Mouse (Mus musculus): ENCODE results near the gene Ampd3. TPM values are rescaled to one million over a fixed set of nuclear protein-coding genes. Genes with fewer than 3 reads are reported as not detected.
A peak's percentile ranks its signal among the peaks of the same experiment; 100 is the strongest.

Gene Ampd3
- 10.2 and 11.1 TPM in 2 replicates for polyA plus RNA-seq (2015; fragmentation: Nextera tagmentation; extraction: Ambion mirVana)

- H3K9ac ChIP-seq (ENCODE audit: low read length): peak within 1 kb of the TSS; percentile 88
- ATAC-seq (replicated peaks; ENCODE audit: extremely low read depth, insufficient read depth, low FRiP score): no peak
- peak within 1 kb of the TSS; percentile 95 for H3K4me2 ChIP-seq (ENCODE audit: low read depth, low read length)
- peak within 1 kb of the TSS; percentile 60 for H3K4me3 ChIP-seq (ENCODE audit: low read length)
- H3K27ac ChIP-seq (ENCODE audit: low read length): peak within 1 kb of the TSS; percentile 54
- no peaks in the 10 kb centered on the region for H3K27me3 ChIP-seq (ENCODE audit: control insufficient read depth, insufficient read depth, low read length)
- peaks cover 19% of the 10 kb centered on the region for H3K4me1 ChIP-seq (ENCODE audit: control insufficient read depth, insufficient read depth, low read length)
- WGBS: 18% methylated on average over 16 of the region's 16 CpGs
- H3K36me3 ChIP-seq (ENCODE audit: control insufficient read depth, insufficient read depth): no peaks in the 10 kb centered on the region
- H3K9me3 ChIP-seq (replicated peaks; ENCODE audit: control insufficient read depth, low read length): no peaks in the 10 kb centered on the region
Observed at GRCm38 (mm10) chr7:110768001-110768400, at the start of gene Ampd3. Gene Ampd3, plus strand, starts transcription at chr7:110768206.

- H3K9ac ChIP-seq (ENCODE audit: low read length): no peak overlapping the region
- no peak overlapping the region for H3K27ac ChIP-seq (ENCODE audit: low read length)
- H3K27me3 ChIP-seq (ENCODE audit: control insufficient read depth, insufficient read depth, low read length): no peaks in the 10 kb centered on the region
- no peaks in the 10 kb centered on the region for H3K9me3 ChIP-seq (replicated peaks; ENCODE audit: control insufficient read depth, low read length)
- H3K4me3 ChIP-seq (ENCODE audit: low read length): no peak overlapping the region
- H3K36me3 ChIP-seq (ENCODE audit: control insufficient read depth, insufficient read depth): no peaks in the 10 kb centered on the region
- WGBS: 64% methylated on average over 6 of the region's 6 CpGs
- no peak overlapping the region for H3K4me2 ChIP-seq (ENCODE audit: low read depth, low read length)
- no peak; the same call in 1 of the 2 replicates for ATAC-seq (replicated peaks; ENCODE audit: extremely low read depth, insufficient read depth, low FRiP score)
- H3K4me1 ChIP-seq (ENCODE audit: control insufficient read depth, insufficient read depth, low read length): no peaks in the 10 kb centered on the region
Observed at GRCm38 (mm10) chr7:110718505-110718904, 49.5 kb upstream of the Ampd3 start.

GRCm38 (mm10) chr7:110719857-110720256 lies 48.1 kb upstream of the Ampd3 start:
- no peak overlapping the region for H3K4me3 ChIP-seq (ENCODE audit: low read length)
- ATAC-seq (replicated peaks; ENCODE audit: extremely low read depth, insufficient read depth, low FRiP score): no peak

GRCm38 (mm10) chr7:110722183-110722582 lies 45.8 kb upstream of the Ampd3 start:
- no peak overlapping the region for H3K9ac ChIP-seq (ENCODE audit: low read length)
- no peak overlapping the region for H3K4me2 ChIP-seq (ENCODE audit: low read depth, low read length)
- no peak for ATAC-seq (replicated peaks; ENCODE audit: extremely low read depth, insufficient read depth, low FRiP score)
- H3K27ac ChIP-seq (ENCODE audit: low read length): no peak overlapping the region
- no peak overlapping the region for H3K4me3 ChIP-seq (ENCODE audit: low read length)
- no peaks in the 10 kb centered on the region for H3K9me3 ChIP-seq (replicated peaks; ENCODE audit: control insufficient read depth, low read length)
- no peaks in the 10 kb centered on the region for H3K36me3 ChIP-seq (ENCODE audit: control insufficient read depth, insufficient read depth)
- 68% methylated on average over 4 of the region's 4 CpGs for WGBS
- no peaks in the 10 kb centered on the region for H3K27me3 ChIP-seq (ENCODE audit: control insufficient read depth, insufficient read depth, low read length)
- no peaks in the 10 kb centered on the region for H3K4me1 ChIP-seq (ENCODE audit: control insufficient read depth, insufficient read depth, low read length)

More at GRCm38 (mm10) chr7:110719857-110720256, 48.1 kb upstream of the Ampd3 start:
- Histone ChIP-seq H3K36me3 (ENCODE audit: control insufficient read depth, insufficient read depth) (no peaks in the 10 kb centered on the region), H3K9me3 (replicated peaks; ENCODE audit: control insufficient read depth, low read length) (no peaks in the 10 kb centered on the region), H3K4me1 (ENCODE audit: control insufficient read depth, insufficient read depth, low read length) (no peaks in the 10 kb centered on the region), H3K9ac (ENCODE audit: low read length) (no peak overlapping the region), H3K27ac (ENCODE audit: low read length) (no peak overlapping the region), H3K4me2 (ENCODE audit: low read depth, low read length) (no peak overlapping the region), H3K27me3 (ENCODE audit: control insufficient read depth, insufficient read depth, low read length) (no peaks in the 10 kb centered on the region)
- WGBS: 70% methylated on average over 4 of the region's 4 CpGs

GRCm38 (mm10) chr7:110727049-110727448 lies 41.0 kb upstream of the Ampd3 start:
- Histone ChIP-seq H3K27ac (ENCODE audit: low read length) (no peak overlapping the region), H3K4me2 (ENCODE audit: low read depth, low read length) (no peak overlapping the region), H3K4me3 (ENCODE audit: low read length) (no peak overlapping the region), H3K27me3 (ENCODE audit: control insufficient read depth, insufficient read depth, low read length) (no peaks in the 10 kb centered on the region), H3K36me3 (ENCODE audit: control insufficient read depth, insufficient read depth) (no peaks in the 10 kb centered on the region), H3K9ac (ENCODE audit: low read length) (no peak overlapping the region), H3K9me3 (replicated peaks; ENCODE audit: control insufficient read depth, low read length) (no peaks in the 10 kb centered on the region), H3K4me1 (ENCODE audit: control insufficient read depth, insufficient read depth, low read length) (no peaks in the 10 kb centered on the region)
- ATAC-seq (replicated peaks; ENCODE audit: extremely low read depth, insufficient read depth, low FRiP score): no peak
- WGBS: 25% methylated on average over 2 of the region's 2 CpGs

- Histone ChIP-seq H3K4me1 (ENCODE audit: control insufficient read depth, insufficient read depth, low read length) (no peaks in the 10 kb centered on the region), H3K36me3 (ENCODE audit: control insufficient read depth, insufficient read depth) (no peaks in the 10 kb centered on the region), H3K9me3 (replicated peaks; ENCODE audit: control insufficient read depth, low read length) (no peaks in the 10 kb centered on the region), H3K27me3 (ENCODE audit: control insufficient read depth, insufficient read depth, low read length) (no peaks in the 10 kb centered on the region), H3K27ac (ENCODE audit: low read length) (no peak overlapping the region), H3K9ac (ENCODE audit: low read length) (no peak overlapping the region), H3K4me3 (ENCODE audit: low read length) (no peak overlapping the region), H3K4me2 (ENCODE audit: low read depth, low read length) (no peak overlapping the region)
- WGBS: 43% methylated on average over 3 of the region's 3 CpGs
- no peak; the same call in 1 of the 2 replicates for ATAC-seq (replicated peaks; ENCODE audit: extremely low read depth, insufficient read depth, low FRiP score)
Observed at GRCm38 (mm10) chr7:110728876-110729275, 39.1 kb upstream of the Ampd3 start.

GRCm38 (mm10) chr7:110729295-110729694 lies 38.7 kb upstream of the Ampd3 start:
- Histone ChIP-seq H3K27ac (ENCODE audit: low read length) (no peak overlapping the region), H3K4me3 (ENCODE audit: low read length) (no peak overlapping the region), H3K9me3 (replicated peaks; ENCODE audit: control insufficient read depth, low read length) (no peaks in the 10 kb centered on the region), H3K27me3 (ENCODE audit: control insufficient read depth, insufficient read depth, low read length) (no peaks in the 10 kb centered on the region), H3K4me1 (ENCODE audit: control insufficient read depth, insufficient read depth, low read length) (no peaks in the 10 kb centered on the region), H3K9ac (ENCODE audit: low read length) (no peak overlapping the region), H3K36me3 (ENCODE audit: control insufficient read depth, insufficient read depth) (no peaks in the 10 kb centered on the region), H3K4me2 (ENCODE audit: low read depth, low read length) (no peak overlapping the region)
- WGBS: 79% methylated on average over 6 of the region's 6 CpGs
- ATAC-seq (replicated peaks; ENCODE audit: extremely low read depth, insufficient read depth, low FRiP score): no peak

GRCm38 (mm10) chr7:110731091-110731967 lies 36.7 kb upstream of the Ampd3 start:
- H3K9ac ChIP-seq (ENCODE audit: low read length): no peak overlapping the region; the same call in 1 of the 2 replicates
- ATAC-seq (replicated peaks; ENCODE audit: extremely low read depth, insufficient read depth, low FRiP score): no peak
- no peak overlapping the region for H3K27ac ChIP-seq (ENCODE audit: low read length)
- WGBS: 67% methylated on average over 6 of the region's 6 CpGs
- no peaks in the 10 kb centered on the region for H3K4me1 ChIP-seq (ENCODE audit: control insufficient read depth, insufficient read depth, low read length)
- no peaks in the 10 kb centered on the region for H3K36me3 ChIP-seq (ENCODE audit: control insufficient read depth, insufficient read depth)
- H3K9me3 ChIP-seq (replicated peaks; ENCODE audit: control insufficient read depth, low read length): peaks cover 5% of the 10 kb centered on the region; the same call in 1 of the 2 replicates
- H3K27me3 ChIP-seq (ENCODE audit: control insufficient read depth, insufficient read depth, low read length): no peaks in the 10 kb centered on the region
- H3K4me2 ChIP-seq (ENCODE audit: low read depth, low read length): no peak overlapping the region
- H3K4me3 ChIP-seq (ENCODE audit: low read length): no peak overlapping the region

- H3K4me1 ChIP-seq (ENCODE audit: control insufficient read depth, insufficient read depth, low read length): no peaks in the 10 kb centered on the region
- no peak overlapping the region for H3K27ac ChIP-seq (ENCODE audit: low read length)
- H3K9me3 ChIP-seq (replicated peaks; ENCODE audit: control insufficient read depth, low read length): peaks cover 7% of the 10 kb centered on the region
- ATAC-seq (replicated peaks; ENCODE audit: extremely low read depth, insufficient read depth, low FRiP score): no peak
- H3K4me3 ChIP-seq (ENCODE audit: low read length): no peak overlapping the region
- WGBS: 79% methylated on average over 12 of the region's 12 CpGs
- no peak overlapping the region for H3K9ac ChIP-seq (ENCODE audit: low read length)
- H3K4me2 ChIP-seq (ENCODE audit: low read depth, low read length): no peak overlapping the region
- no peaks in the 10 kb centered on the region for H3K36me3 ChIP-seq (ENCODE audit: control insufficient read depth, insufficient read depth)
- no peaks in the 10 kb centered on the region for H3K27me3 ChIP-seq (ENCODE audit: control insufficient read depth, insufficient read depth, low read length)
Observed at GRCm38 (mm10) chr7:110732001-110732632, 35.9 kb upstream of the Ampd3 start.
